Mouse (Mus musculus): Measurements from ENCODE around the gene Dppa3.

The Dppa3 gene

DNA sequence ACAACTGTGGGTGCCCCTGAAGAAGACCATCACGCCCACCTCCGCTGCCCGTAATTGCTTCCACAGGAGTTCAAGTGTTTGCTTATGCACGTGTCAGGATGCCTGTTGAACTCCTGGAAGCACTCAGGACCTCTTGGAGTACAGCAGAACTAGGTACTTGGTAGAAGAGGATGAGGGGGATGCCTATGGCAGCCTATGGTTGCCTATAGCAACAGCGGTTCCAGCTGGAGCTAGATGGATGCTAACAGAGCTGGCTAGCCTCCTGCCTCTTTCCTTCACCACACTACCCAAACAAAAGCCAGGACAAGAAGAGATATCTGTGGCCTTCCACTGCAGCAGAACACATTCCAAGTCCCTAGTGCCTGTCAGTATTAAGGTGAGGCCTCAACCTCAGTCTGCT is 41.5 kb downstream of the Dppa3 start:
- DNase-seq (ENCODE audit: low read depth, low spot score): peak; percentile 32

DNA sequence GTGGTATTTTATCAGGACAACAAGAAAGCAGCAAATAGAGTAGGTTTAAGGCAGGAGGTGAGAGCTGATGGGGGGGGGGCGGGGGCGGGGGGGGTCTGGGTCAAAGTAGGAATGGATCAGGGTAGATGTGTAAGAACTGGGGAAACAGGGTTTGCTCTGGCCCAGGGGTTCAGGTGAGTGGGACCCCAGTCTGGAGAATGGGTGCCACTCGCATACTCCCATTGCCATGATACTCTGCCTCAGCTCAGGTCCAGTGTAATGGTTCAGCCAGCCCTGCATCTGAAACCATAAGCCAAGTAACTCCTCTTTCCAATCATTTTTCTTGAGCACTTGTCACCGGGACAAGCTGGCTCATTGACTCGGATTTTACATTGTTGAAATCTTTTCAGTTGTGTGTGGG is 42.6 kb downstream of the Dppa3 start:
- no peak for DNase-seq (ENCODE audit: low read depth, low spot score)

DNA sequence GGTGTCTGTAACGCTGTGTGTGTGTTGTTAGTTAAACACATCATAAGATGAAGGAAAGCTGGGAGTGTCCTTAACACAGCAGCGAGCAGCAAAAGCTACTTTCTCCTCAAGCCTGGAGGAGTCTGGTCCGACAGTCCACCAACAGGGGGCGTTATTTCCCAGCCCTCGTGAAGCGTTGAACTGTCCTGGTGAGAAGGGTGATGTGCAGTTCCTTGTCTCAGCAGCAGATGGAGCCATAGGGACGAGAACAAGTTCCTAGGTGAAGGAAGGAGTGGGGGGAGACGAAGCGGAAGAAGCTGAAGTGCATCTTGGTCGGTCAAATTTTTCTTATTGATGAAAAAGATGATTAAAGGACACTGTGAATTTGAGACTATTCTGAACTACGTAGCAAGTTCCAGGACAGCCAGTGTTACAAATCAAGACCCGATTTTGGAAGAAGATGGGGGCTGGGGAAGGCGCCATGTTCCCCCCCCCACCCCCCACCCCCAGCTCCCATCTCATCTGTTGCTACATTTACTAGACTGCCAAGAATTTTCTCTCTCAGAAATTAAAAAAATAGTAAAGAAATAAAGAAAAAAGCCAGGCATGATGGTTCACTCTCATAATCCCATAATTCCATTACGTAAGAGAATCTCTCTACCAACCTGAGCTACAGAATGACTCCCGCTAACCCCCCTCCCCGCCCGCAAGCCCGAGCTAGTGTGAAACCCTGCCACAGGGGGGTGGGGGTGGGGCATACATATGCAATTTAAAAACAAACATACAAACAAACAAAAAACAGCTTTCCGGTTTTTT is 43.4 kb downstream of the Dppa3 start:
- peak; percentile 99 for DNase-seq (ENCODE audit: low read depth, low spot score)

DNA sequence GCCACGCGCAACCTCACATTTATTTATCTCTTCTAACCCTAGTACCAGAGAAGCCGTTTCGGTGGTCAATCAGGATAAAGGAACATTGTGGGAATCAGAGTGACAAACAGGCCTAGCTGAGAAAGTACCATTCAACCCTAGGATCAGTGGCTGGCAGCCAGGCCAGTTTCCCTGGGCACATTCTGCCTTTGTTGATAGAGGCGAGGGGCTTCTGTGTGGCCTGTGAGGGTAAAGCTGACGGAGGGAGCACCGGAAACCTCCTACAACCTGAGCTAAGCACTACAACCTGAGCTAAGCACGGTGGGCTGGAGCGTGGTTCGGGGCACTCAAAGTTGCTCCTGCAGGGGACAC is 44.0 kb downstream of the Dppa3 start:
- DNase-seq (ENCODE audit: low read depth, low spot score): no peak

DNA sequence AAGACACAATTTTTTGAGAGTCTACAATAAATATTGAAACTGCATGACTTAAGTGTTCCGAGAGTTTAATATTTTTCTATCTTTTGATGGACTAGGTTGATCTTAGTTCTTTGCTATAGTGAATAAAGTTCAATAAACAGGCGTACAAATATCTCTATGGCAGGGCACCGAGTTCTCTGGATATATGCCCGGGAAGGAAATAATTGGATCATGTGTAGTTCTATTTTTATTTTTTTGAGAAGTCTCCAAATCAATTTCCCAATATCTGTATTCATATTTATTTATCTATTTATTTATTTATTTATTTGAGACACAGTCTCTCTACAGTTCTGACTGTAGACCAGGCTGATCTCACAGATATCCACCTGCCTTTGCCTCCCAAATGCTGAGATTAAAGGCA is 44.6 kb downstream of the Dppa3 start:
- DNase-seq (ENCODE audit: low read depth, low spot score): no peak

DNA sequence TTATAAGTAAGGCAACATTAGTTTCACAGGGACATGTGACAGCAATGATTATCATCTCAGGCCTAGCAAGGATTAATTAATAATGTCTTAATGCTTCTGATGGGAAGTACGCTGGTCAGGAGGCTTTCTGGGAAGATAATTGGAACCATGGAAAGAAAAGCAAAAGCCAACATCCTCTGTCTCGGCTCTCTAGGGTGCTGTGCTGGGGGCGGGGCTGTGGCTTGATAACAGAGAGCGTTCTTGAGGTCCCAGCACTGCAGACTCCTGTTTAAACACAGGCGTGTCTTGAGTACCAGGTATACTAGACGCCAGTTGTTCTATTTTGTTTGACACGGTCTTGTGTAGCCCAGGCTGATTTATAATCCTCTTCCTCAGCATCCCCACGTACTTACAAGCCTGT is 46.5 kb downstream of the Dppa3 start:
- DNase-seq (ENCODE audit: low read depth, low spot score): no peak

All from brain, adult 2 months (tissue).